Comparison of ENCODE assay signal across 25 mouse cellular contexts in genomic region chr3:53592036-53592435, GRCm38 (mm10).
DNase-seq lines count a peak whose midpoint lies in the region; ATAC-seq and TF ChIP-seq lines count a peak whose summit lies in the region.
"Had no signal": no experiment of that assay in that cellular context is flagged by ENCODE, and none has a peak within 500 bp of the region (broad histone marks: within the 10 kb centered on the region; RNA-seq: fewer than 3 reads in every experiment).

No protein-coding gene starts in this region.

- no peaks in the 10 kb centered on the region for H3K36me3 ChIP-seq in kidney, embryonic 15.5 days
- H3K36me3 ChIP-seq in liver, postnatal 0 days (replicated peaks; ENCODE audit: insufficient read depth, low read length): no peaks in the 10 kb centered on the region
- no peaks in the 10 kb centered on the region for H3K36me3 ChIP-seq in liver, embryonic 11.5 days (ENCODE audit: control insufficient read depth, insufficient read depth, low read length)
- H3K36me3 ChIP-seq in midbrain, embryonic 11.5 days (ENCODE audit: control insufficient read depth, insufficient read depth, low read length): no peaks in the 10 kb centered on the region
- H3K36me3 ChIP-seq in midbrain, embryonic 10.5 days: no peaks in the 10 kb centered on the region
- H3K36me3 ChIP-seq: embryonic facial prominence, embryonic 10.5 days; embryonic facial prominence, embryonic 12.5 days; G1E had no signal

- no peaks in the 10 kb centered on the region for H3K9me3 ChIP-seq in kidney, embryonic 15.5 days (replicated peaks)
- H3K9me3 ChIP-seq in liver, postnatal 0 days (ENCODE audit: low read length): no peaks in the 10 kb centered on the region
- no peaks in the 10 kb centered on the region for H3K9me3 ChIP-seq in liver, embryonic 11.5 days (ENCODE audit: control insufficient read depth, low read length)
- no peaks in the 10 kb centered on the region for H3K9me3 ChIP-seq in midbrain, embryonic 11.5 days (ENCODE audit: control insufficient read depth, low read length)
- no peaks in the 10 kb centered on the region for H3K9me3 ChIP-seq in midbrain, embryonic 10.5 days (replicated peaks)
- H3K9me3 ChIP-seq: embryonic facial prominence, embryonic 10.5 days; embryonic facial prominence, embryonic 12.5 days; forebrain, embryonic 13.5 days had no signal

- no peak overlapping the region for H3K9ac ChIP-seq in kidney, embryonic 15.5 days
- H3K9ac ChIP-seq in liver, postnatal 0 days (replicated peaks): no peak overlapping the region
- H3K9ac ChIP-seq in liver, embryonic 11.5 days (ENCODE audit: low read depth, low read length): no peak overlapping the region
- no peak overlapping the region for H3K9ac ChIP-seq in midbrain, embryonic 11.5 days (ENCODE audit: low read length)
- H3K9ac ChIP-seq: embryonic facial prominence, embryonic 12.5 days; forebrain, embryonic 13.5 days had no signal

- no peak overlapping the region for H3K27ac ChIP-seq in kidney, embryonic 15.5 days
- no peak overlapping the region for H3K27ac ChIP-seq in liver, postnatal 0 days (ENCODE audit: low read depth)
- no peak overlapping the region for H3K27ac ChIP-seq in liver, embryonic 11.5 days (ENCODE audit: low read depth, low read length)
- H3K27ac ChIP-seq in midbrain, embryonic 11.5 days (ENCODE audit: low read depth, low read length): no peak overlapping the region
- H3K27ac ChIP-seq in midbrain, embryonic 10.5 days (replicated peaks): no peak overlapping the region
- H3K27ac ChIP-seq: embryonic facial prominence, embryonic 10.5 days; embryonic facial prominence, embryonic 12.5 days; forebrain, embryonic 13.5 days had no signal

- peaks cover 33% of the 10 kb centered on the region for H3K4me1 ChIP-seq in kidney, embryonic 15.5 days
- no peaks in the 10 kb centered on the region; the same call in 1 of the 2 replicates for H3K4me1 ChIP-seq in liver, postnatal 0 days (ENCODE audit: insufficient read depth)
- H3K4me1 ChIP-seq in liver, embryonic 11.5 days (replicated peaks; ENCODE audit: control insufficient read depth, insufficient read depth, low read length): no peaks in the 10 kb centered on the region
- peaks cover 3% of the 10 kb centered on the region for H3K4me1 ChIP-seq in midbrain, embryonic 11.5 days (ENCODE audit: control insufficient read depth, insufficient read depth, low read length)
- peaks cover 34% of the 10 kb centered on the region for H3K4me1 ChIP-seq in midbrain, embryonic 10.5 days

- TF ChIP-seq CTCF in liver, postnatal 0 days (IDR thresholded peaks at IDR 0.05; ENCODE audit: low read depth): no peak

- WGBS in kidney, embryonic 15.5 days: 82% methylated on average over 7 of the region's 7 CpGs
- 88% methylated on average over 7 of the region's 7 CpGs for WGBS in liver, postnatal 0 days (ENCODE audit: insufficient replicate concordance)
- 91% methylated on average over 7 of the region's 7 CpGs for WGBS in liver, embryonic 11.5 days
- 95% methylated on average over 7 of the region's 7 CpGs for WGBS in midbrain, embryonic 11.5 days
- 94% methylated on average over 7 of the region's 7 CpGs for WGBS in midbrain, embryonic 10.5 days

- ATAC-seq in kidney, embryonic 15.5 days (replicated peaks; ENCODE audit: low FRiP score): no peak
- no peak for ATAC-seq in liver, postnatal 0 days
- no peak for ATAC-seq in liver, embryonic 11.5 days (replicated peaks; ENCODE audit: low FRiP score)
- no peak for ATAC-seq in midbrain, embryonic 11.5 days (ENCODE audit: low FRiP score)
- ATAC-seq: activated CD4-positive, CD25-positive, alpha-beta regulatory T cell, adult 4 months; CD4-positive, CD25-positive, alpha-beta regulatory T cell, adult 4 months; forebrain, embryonic 13.5 days; Patski had no signal

- no peak overlapping the region for H3K4me2 ChIP-seq in kidney, embryonic 15.5 days
- H3K4me2 ChIP-seq in liver, postnatal 0 days (ENCODE audit: low read depth, low read length): no peak overlapping the region
- H3K4me2 ChIP-seq in liver, embryonic 11.5 days: no peak overlapping the region
- no peak overlapping the region for H3K4me2 ChIP-seq in midbrain, embryonic 11.5 days
- H3K4me2 ChIP-seq: embryonic facial prominence, embryonic 12.5 days; forebrain, embryonic 13.5 days had no signal

- no peak for TF ChIP-seq EP300 in liver, postnatal 0 days (IDR thresholded peaks at IDR 0.05; ENCODE audit: low read depth)

- H3K27me3 ChIP-seq in kidney, embryonic 15.5 days: no peaks in the 10 kb centered on the region; the same call in 1 of the 2 replicates
- H3K27me3 ChIP-seq in liver, postnatal 0 days (ENCODE audit: insufficient read depth, low read length): no peaks in the 10 kb centered on the region
- no peaks in the 10 kb centered on the region for H3K27me3 ChIP-seq in liver, embryonic 11.5 days (replicated peaks; ENCODE audit: control insufficient read depth, insufficient read depth, low read length)
- H3K27me3 ChIP-seq in midbrain, embryonic 11.5 days (ENCODE audit: control insufficient read depth, insufficient read depth, low read length): no peaks in the 10 kb centered on the region
- H3K27me3 ChIP-seq in midbrain, embryonic 10.5 days (ENCODE audit: low read depth, poor library complexity, severe bottlenecking): peaks cover 6% of the 10 kb centered on the region; the same call in 1 of the 2 replicates
- H3K27me3 ChIP-seq: CH12.LX; embryonic facial prominence, embryonic 12.5 days; forebrain, embryonic 13.5 days had no signal

- peak; percentile 61 for DNase-seq in heart, adult 11 months
- DNase-seq in heart, adult 8-10 months (ENCODE audit: low spot score): no peak
- peak; percentile 40 for DNase-seq in kidney, adult 9 months
- peak; percentile 1 for DNase-seq in liver, postnatal 0 days
- no peak for DNase-seq in liver, embryonic 11.5 days (ENCODE audit: low spot score)
- DNase-seq in midbrain, embryonic 11.5 days (ENCODE audit: low spot score, missing footprints): peak; percentile 66
- no peak for DNase-seq in midbrain, embryonic 10.5 days (ENCODE audit: low spot score)
- DNase-seq: adrenal gland, adult 8-10 months; adrenal gland, postnatal 14 days; adrenal gland, postnatal 36 days; B cell, adult 2 months; cerebellum, adult 11-12 months; cerebellum, adult 2 months; cerebellum, adult 9-10 months; cerebellum, postnatal 10 days; cerebellum, postnatal 25 days had no signal

- no peak overlapping the region for H3K4me3 ChIP-seq in kidney, embryonic 15.5 days (replicated peaks)
- H3K4me3 ChIP-seq in liver, postnatal 0 days (ENCODE audit: low read depth, low read length): no peak overlapping the region
- H3K4me3 ChIP-seq in liver, embryonic 11.5 days (ENCODE audit: low read depth, low read length): no peak overlapping the region
- H3K4me3 ChIP-seq in midbrain, embryonic 11.5 days (ENCODE audit: low read depth, low read length): no peak overlapping the region
- H3K4me3 ChIP-seq in midbrain, embryonic 10.5 days: no peak overlapping the region
- H3K4me3 ChIP-seq: embryonic facial prominence, embryonic 10.5 days; embryonic facial prominence, embryonic 12.5 days; forebrain, embryonic 13.5 days had no signal

Comparison
In these comparisons a context has a peak if more than half of its experiments do, and no peak if none do; other contexts are left out.
1. DNase-seq: peak in heart, adult 11 months (single experiment), kidney, adult 9 months (single experiment), liver, postnatal 0 days (single experiment) and midbrain, embryonic 11.5 days (single experiment); none in heart, adult 8-10 months (single experiment), liver, embryonic 11.5 days (single experiment) and midbrain, embryonic 10.5 days (single experiment).